Mouse (Mus musculus): Measurements from ENCODE around the gene Hoxa4. TPM values are rescaled to one million over a fixed set of nuclear protein-coding genes. Genes with fewer than 3 reads are reported as not detected.

The Hoxa4 gene
- total and polyA plus RNA-seq, 3 experiments: 0.19 TPM; not detected in 2

Other genes starting within 250 kb of the Hoxa4 start
- 25.8 and 30.2 TPM in 2 replicates for gene Skap2, start 179.2 kb downstream of the Hoxa4 start, total RNA-seq (2012; rRNA removed)
- 51.9 and 61.0 TPM in 2 replicates for gene Skap2, start 179.2 kb downstream of the Hoxa4 start, total RNA-seq (2014; rRNA removed)
- 76.1 and 85.9 TPM in 2 replicates for gene Skap2, start 179.2 kb downstream of the Hoxa4 start, polyA plus RNA-seq (2012; ENCODE audit: insufficient read length, low read depth)
- 1.4 and 1.9 TPM in 2 replicates for gene Hoxa1, start 33.4 kb downstream of the Hoxa4 start, total RNA-seq (2012; rRNA removed)
- gene Hoxa1, start 33.4 kb downstream of the Hoxa4 start, total RNA-seq (2014; rRNA removed): 3.7 and 4.6 TPM in 2 replicates
- 2.5 and 3.2 TPM in 2 replicates for gene Hoxa1, start 33.4 kb downstream of the Hoxa4 start, polyA plus RNA-seq (2012; ENCODE audit: insufficient read length, low read depth)
- not detected in 2 replicates for gene Hoxa2, start 26.9 kb downstream of the Hoxa4 start, total RNA-seq (2012; rRNA removed)
- 0.12 TPM in 1 of 2 replicates, not detected in the other for gene Hoxa2, start 26.9 kb downstream of the Hoxa4 start, total RNA-seq (2014; rRNA removed)
- gene Hoxa2, start 26.9 kb downstream of the Hoxa4 start, polyA plus RNA-seq (2012; ENCODE audit: insufficient read length, low read depth): 0.26 and 0.45 TPM in 2 replicates
- not detected in 2 replicates for gene 5730596B20Rik, start 14.3 kb downstream of the Hoxa4 start, total RNA-seq (2012; rRNA removed)
- gene 5730596B20Rik, start 14.3 kb downstream of the Hoxa4 start, total RNA-seq (2014; rRNA removed): not detected in 2 replicates
- gene 5730596B20Rik, start 14.3 kb downstream of the Hoxa4 start, polyA plus RNA-seq (2012; ENCODE audit: insufficient read length, low read depth): 0.07 TPM in 1 of 2 replicates, not detected in the other
- gene Hoxa5, start 12.8 kb upstream of the Hoxa4 start, total RNA-seq (2012; rRNA removed): 1.5 TPM in 2 replicates
- 0.83 and 1.2 TPM in 2 replicates for gene Hoxa5, start 12.8 kb upstream of the Hoxa4 start, total RNA-seq (2014; rRNA removed)
- 3.1 and 4.1 TPM in 2 replicates for gene Hoxa5, start 12.8 kb upstream of the Hoxa4 start, polyA plus RNA-seq (2012; ENCODE audit: insufficient read length, low read depth)
- 1.2 and 2.2 TPM in 2 replicates for gene Hoxa6, start 17.0 kb upstream of the Hoxa4 start, total RNA-seq (2012; rRNA removed)
- 0.58 and 1.1 TPM in 2 replicates for gene Hoxa6, start 17.0 kb upstream of the Hoxa4 start, total RNA-seq (2014; rRNA removed)
- gene Hoxa6, start 17.0 kb upstream of the Hoxa4 start, polyA plus RNA-seq (2012; ENCODE audit: insufficient read length, low read depth): 1.6 and 2.1 TPM in 2 replicates
- 0.25 and 0.38 TPM in 2 replicates for gene Hoxa3, start 21.6 kb upstream of the Hoxa4 start, total RNA-seq (2012; rRNA removed)
- 0.08 TPM in 1 of 2 replicates, not detected in the other for gene Hoxa3, start 21.6 kb upstream of the Hoxa4 start, total RNA-seq (2014; rRNA removed)
- gene Hoxa3, start 21.6 kb upstream of the Hoxa4 start, polyA plus RNA-seq (2012; ENCODE audit: insufficient read length, low read depth): 0.34 and 0.37 TPM in 2 replicates
- not detected in 2 replicates for gene Gm28308, start 21.6 kb upstream of the Hoxa4 start, total RNA-seq (2012; rRNA removed)
- gene Gm28308, start 21.6 kb upstream of the Hoxa4 start, total RNA-seq (2014; rRNA removed): not detected in 2 replicates
- not detected in 2 replicates for gene Gm28308, start 21.6 kb upstream of the Hoxa4 start, polyA plus RNA-seq (2012; ENCODE audit: insufficient read length, low read depth)
- 0.71 and 1.1 TPM in 2 replicates for gene Hoxa7, start 30.1 kb upstream of the Hoxa4 start, total RNA-seq (2012; rRNA removed)
- 0.85 and 1.0 TPM in 2 replicates for gene Hoxa7, start 30.1 kb upstream of the Hoxa4 start, total RNA-seq (2014; rRNA removed)
- 1.4 TPM in 2 replicates for gene Hoxa7, start 30.1 kb upstream of the Hoxa4 start, polyA plus RNA-seq (2012; ENCODE audit: insufficient read length, low read depth)
- 0.30 and 0.50 TPM in 2 replicates for gene Hoxa9, start 39.3 kb upstream of the Hoxa4 start, total RNA-seq (2012; rRNA removed)
- gene Hoxa9, start 39.3 kb upstream of the Hoxa4 start, total RNA-seq (2014; rRNA removed): 0.30 and 0.32 TPM in 2 replicates
- gene Hoxa9, start 39.3 kb upstream of the Hoxa4 start, polyA plus RNA-seq (2012; ENCODE audit: insufficient read length, low read depth): 0.47 and 0.97 TPM in 2 replicates
- 5.2 and 5.7 TPM in 2 replicates for gene Hoxa10, start 49.1 kb upstream of the Hoxa4 start, total RNA-seq (2012; rRNA removed)
- gene Hoxa10, start 49.1 kb upstream of the Hoxa4 start, total RNA-seq (2014; rRNA removed): 14.3 and 14.6 TPM in 2 replicates
- gene Hoxa10, start 49.1 kb upstream of the Hoxa4 start, polyA plus RNA-seq (2012; ENCODE audit: insufficient read length, low read depth): 14.3 and 14.5 TPM in 2 replicates
- not detected in 2 replicates for gene Hoxa11, start 54.1 kb upstream of the Hoxa4 start, total RNA-seq (2012; rRNA removed)
- gene Hoxa11, start 54.1 kb upstream of the Hoxa4 start, total RNA-seq (2014; rRNA removed): not detected in 2 replicates
- gene Hoxa11, start 54.1 kb upstream of the Hoxa4 start, polyA plus RNA-seq (2012; ENCODE audit: insufficient read length, low read depth): not detected in 2 replicates
- not detected in 2 replicates for gene Hoxa13, start 69.1 kb upstream of the Hoxa4 start, total RNA-seq (2012; rRNA removed)
- gene Hoxa13, start 69.1 kb upstream of the Hoxa4 start, total RNA-seq (2014; rRNA removed): 0.11 and 0.17 TPM in 2 replicates
- gene Hoxa13, start 69.1 kb upstream of the Hoxa4 start, polyA plus RNA-seq (2012; ENCODE audit: insufficient read length, low read depth): 0.10 TPM in 1 of 2 replicates, not detected in the other
- not detected in 2 replicates for gene Evx1, start 121.7 kb upstream of the Hoxa4 start, total RNA-seq (2012; rRNA removed)
- not detected in 2 replicates for gene Evx1, start 121.7 kb upstream of the Hoxa4 start, total RNA-seq (2014; rRNA removed)
- gene Evx1, start 121.7 kb upstream of the Hoxa4 start, polyA plus RNA-seq (2012; ENCODE audit: insufficient read length, low read depth): not detected in 2 replicates

Measured in CH12.LX (cell line).